Mouse (Mus musculus): ENCODE measurements around the gene Os9.
"Not testable (repeated sequence)": the region's sequence is repeated elsewhere in the genome, so short reads cannot be mapped to it uniquely, and the experiment has no call there.

The Os9 gene

DNA sequence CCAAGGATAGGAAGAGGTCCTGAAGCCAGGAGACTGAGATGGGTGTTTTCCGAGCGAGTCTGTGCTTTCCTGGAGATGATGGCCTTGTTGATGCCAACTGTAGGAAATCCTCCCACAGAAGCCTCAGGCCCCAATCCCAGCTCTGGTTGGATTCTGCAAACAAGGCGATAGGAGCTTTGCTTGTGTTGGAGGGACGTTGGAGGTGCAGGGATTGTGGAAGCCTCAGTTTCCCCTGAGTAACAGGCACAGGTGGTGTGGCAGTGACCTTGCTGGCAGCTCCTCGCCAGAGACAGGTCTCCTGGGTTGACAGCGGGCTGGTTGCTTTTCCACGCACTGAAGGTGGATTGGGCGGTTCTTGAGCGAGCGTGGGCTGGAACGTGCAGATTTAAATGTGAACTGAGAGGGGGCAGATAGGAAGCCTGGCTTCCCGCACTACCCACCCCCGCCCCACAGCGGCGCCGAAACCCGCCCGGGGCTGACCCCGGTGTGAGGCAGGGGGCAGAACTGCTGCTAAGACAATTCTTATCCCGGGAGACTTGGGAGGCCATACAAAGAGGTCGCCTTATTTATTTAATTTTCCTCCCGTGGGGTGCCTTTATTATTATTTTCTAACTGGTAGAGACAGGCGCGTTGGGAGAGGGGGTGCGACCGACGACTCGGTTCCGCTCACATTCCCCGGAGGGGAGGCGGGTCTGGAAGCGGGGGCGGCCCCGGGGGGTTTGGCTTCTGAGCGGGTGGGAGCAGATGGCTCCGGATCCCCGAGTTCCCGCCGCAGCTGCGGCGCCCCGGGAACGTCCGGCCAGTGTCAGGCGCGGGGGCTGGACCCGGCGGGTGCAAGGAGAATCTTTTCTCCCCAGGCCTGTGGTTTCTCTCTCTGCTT is 39.8 kb downstream of the Os9 start:
- no peak for DNase-seq (ENCODE audit: low read depth, low spot score)

DNA sequence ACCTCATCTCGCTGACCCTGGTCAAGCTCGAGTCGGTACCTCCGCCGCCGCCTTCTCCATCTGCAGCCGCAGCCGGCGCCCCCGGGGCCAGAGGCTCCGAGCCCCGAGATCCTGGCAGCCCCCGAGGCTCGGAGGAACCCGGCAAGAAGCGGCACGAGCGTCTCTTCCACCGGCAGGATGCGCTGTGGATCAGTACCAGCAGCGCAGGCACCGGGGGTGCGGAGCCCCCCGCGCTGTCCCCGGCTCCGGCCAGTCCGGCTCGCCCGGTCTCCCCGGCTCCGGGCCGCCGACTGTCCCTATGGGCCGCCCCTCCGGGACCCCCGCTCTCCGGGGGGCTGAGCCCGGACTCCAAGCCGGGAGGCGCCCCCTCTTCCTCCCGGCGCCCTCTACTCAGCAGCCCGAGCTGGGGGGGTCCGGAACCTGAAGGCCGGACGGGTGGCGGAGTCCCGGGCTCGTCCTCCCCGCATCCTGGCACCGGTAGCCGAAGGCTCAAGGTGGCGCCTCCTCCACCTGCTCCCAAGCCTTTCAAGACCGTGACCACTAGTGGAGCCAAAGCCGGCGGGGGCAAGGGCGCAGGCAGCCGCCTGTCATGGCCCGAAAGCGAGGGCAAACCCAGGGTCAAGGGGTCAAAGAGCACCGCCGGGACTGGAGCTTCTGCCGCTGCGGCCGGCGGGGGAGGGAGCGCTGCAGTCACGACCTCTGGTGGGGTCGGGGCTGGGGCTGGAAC is 41.1 kb downstream of the Os9 start:
- no peak for DNase-seq (ENCODE audit: low read depth, low spot score)

DNA sequence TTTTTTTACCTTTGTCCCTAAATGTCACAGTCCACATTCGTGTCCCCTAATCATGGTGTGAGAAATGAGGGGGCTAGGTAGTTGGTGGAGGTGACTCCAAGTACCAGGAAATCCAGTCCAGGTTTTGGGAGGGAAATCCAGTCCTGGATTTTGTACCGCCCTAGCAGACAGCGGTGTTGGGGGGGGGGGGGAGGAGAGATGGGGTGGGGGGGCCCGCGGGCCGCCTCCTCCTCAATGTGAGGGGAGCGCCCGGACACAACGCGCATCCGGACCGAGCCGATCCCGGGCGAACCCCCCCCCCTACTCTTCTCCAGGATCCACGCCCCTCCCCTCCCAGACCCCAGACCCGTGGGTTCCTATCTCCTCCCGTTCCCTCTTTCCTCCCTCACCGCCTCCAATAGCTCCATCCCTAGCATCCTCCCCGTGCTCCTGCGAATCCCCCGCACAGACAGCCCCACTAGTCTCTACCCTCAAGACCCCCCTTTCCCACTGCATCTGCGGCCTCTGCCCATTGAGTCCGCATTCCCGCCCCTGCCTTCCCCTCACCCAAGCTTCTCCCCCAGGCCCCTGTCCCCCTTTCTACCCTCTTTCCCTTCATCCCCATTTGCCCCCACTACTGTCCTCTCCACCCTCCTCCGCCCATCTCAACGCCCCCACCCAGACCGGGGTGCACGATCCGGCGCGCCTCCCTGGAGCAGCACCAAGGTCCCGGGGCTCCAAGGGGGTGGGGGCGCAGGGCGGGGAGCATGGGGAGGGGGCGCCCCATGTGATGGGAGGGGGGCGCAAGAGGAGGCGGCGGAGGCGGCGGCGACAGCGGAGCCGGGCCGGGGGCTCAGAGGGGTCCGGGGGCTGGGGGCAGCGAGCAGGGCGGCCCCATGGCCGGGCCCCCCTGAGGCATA is 42.0 kb downstream of the Os9 start:
- no peak for DNase-seq (ENCODE audit: low read depth, low spot score)

GRCm38 (mm10) chr10:127078001-127078676 is 42.8 kb downstream of the Os9 start:
- DNase-seq (ENCODE audit: low read depth, low spot score) = no peak

DNA sequence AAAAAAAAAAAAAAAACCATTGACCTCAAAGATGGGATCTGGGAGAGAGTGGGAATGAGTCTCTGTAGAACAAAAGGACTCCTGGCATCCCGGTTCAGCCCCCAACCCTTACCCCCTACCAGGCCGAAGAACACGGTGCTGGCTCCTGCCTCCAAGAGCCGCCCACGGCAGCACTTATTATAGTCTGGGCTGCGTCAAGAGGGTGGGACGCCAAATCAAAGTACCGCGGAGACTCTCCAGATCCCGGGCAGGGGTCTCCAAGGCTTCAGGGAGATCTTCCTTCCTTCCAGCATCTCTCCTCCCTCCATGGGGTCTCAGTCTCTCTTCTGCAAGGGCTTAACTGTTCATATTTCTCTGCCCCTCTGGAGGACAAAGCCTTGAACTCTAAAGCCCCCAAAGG is 43.4 kb downstream of the Os9 start:
- no peak for DNase-seq (ENCODE audit: low read depth, low spot score)

DNA sequence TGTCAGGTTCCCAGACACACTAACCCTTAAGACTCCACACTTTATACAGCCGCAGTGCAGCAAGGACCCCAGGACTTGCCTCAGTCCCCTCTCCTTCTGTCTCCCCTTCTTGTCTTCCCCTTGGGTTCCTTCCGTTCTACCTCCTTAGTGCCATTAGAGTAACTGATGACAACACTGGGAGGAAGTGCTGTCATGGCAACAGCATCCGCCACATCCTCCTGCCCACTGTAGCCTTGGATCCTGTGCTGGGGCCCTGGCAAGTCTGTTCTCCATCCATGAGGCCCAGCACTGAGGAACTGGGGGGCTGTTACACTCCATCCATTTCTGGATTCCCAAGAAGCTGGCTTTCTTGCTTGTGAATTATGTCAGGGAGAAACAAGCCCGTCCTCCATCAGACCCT is 44.8 kb downstream of the Os9 start:
- no peak for DNase-seq (ENCODE audit: low read depth, low spot score)

GRCm38 (mm10) chr10:127075651-127076050 is 45.3 kb downstream of the Os9 start:
- no peak for DNase-seq (ENCODE audit: low read depth, low spot score)

DNA sequence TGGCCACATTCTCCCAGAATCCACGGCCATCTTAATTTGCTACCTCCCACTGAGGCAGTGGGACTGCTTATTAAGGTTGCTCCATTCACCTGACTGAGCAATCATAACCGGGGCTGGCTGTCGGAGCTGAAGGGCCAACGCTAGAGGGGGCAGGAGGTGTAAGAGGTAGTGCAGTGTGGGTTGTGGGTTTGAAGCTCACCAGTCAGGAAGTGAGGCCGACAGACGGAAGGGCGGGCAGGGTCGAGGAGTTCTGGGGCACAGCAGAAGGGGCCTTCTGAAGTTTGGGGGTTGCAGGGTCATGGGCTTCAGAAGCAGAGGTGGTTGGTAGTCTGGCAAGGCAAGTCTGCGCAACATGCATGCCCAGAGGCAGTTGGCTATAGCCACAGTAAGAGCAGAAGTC is 45.9 kb downstream of the Os9 start, which contains the start of gene Agap2:
Agap2 (plus strand) TSS at position 205 of the 400 bp plus-strand sequence.
- DNase-seq (ENCODE audit: low read depth, low spot score) = no peak

DNA sequence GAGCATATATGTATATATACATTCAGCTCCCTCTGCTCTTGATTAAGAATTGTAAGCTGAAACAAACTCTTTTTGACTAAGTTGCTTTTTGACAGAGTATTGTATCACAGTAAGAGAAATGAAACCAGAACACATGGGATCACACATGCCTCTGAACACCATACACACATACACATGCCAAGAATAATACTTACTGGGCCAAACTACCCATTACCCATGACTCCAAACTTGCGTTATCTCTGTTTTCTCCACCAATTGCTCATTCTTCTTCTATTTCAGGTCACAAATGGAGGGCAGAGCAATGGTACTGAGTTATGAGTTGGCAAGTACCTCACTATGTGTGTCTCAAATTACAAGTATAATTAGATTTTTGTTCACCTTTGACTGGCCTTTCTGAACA is 47.0 kb downstream of the Os9 start:
- no peak for DNase-seq (ENCODE audit: low read depth, low spot score)

DNA sequence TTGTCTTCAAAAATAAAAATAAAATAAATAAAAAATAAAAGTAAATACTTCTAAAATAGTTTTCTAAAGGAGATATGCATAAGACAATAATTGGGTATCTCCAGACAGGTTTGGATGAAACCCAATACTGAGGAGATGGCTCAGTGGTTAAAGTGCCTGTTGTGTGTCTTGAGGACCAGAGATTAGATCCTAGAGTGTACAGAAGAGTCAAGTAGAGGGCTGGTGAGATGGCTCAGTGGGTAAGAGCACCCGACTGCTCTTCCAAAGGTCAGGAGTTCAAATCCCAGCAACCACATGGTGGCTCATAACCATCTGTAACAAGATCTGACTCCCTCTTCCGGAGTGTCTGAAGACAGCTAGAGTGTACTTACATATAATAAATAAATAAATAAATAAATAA is 48.0 kb downstream of the Os9 start:
- not testable (repeated sequence) for DNase-seq (ENCODE audit: low read depth, low spot score)

DNA sequence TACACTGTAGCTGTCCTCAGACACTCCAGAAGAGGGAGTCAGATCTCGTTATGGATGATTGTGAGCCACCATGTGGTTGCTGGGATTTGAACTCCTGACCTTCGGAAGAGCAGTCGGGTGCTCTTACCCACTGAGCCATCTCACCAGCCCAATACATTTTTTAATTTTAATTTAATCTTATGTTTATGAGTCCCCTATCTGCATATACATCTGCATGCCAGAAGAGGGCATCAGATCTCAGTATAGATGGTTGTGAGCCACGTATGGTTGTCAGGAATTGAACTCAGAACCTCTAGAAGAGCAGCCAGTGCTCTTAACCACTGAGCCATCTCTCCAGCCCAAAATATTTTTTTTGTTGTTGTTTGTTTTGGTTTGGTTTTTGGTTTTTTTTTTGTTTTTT is 48.7 kb downstream of the Os9 start:
- DNase-seq (ENCODE audit: low read depth, low spot score) = not testable (repeated sequence)

- DNase-seq (ENCODE audit: low read depth, low spot score) = no peak
These were observed 49.7 kb downstream of the Os9 start for GRCm38 (mm10) chr10:127071203-127071602.

- peak; percentile 84 for DNase-seq (ENCODE audit: low read depth, low spot score)
These were observed 50.5 kb downstream of the Os9 start, which contains the start of gene Tspan31 for GRCm38 (mm10) chr10:127070190-127071121. Gene Tspan31, minus strand, starts transcription at chr10:127070264.

- no peak for DNase-seq (ENCODE audit: low read depth, low spot score)
These were observed 51.4 kb downstream of the Os9 start for GRCm38 (mm10) chr10:127069281-127070189.

DNA sequence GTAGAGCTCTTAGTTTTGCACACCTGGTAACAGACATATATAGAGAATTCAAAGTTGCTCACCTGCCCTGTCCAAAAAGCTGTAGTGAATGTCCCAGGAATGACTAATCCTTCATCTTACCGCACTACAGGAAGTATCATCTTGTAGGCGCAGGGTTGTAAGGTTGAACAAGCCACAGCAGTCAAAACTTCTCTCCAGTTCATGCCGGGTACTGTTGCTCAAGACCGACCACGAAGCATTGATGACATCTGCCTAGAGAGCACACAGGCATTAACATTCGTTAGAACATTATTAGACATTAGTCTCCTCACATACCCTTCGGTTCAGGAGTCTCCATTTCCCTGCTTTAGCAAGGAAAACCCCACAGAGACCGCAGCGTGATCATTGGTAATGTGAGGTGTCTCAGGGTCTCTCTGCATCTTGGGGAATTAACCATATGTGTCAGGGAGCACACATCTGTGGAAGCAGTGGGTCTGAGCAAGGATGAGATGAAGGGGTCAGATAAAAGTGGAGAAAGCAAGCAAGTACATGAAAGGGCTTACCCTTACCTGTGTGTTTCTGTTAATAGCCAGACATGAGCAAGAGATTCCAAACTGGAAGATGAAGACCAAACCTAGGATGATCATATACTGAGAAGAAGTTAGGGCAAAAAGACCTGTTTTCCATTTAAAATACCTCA is 52.4 kb downstream of the Os9 start:
- DNase-seq (ENCODE audit: low read depth, low spot score) = no peak

- no peak for DNase-seq (ENCODE audit: low read depth, low spot score)
These were observed 54.4 kb downstream of the Os9 start for GRCm38 (mm10) chr10:127066519-127067018.

GRCm38 (mm10) chr10:127065981-127066380 is 55.0 kb downstream of the Os9 start:
- DNase-seq (ENCODE audit: low read depth, low spot score) = no peak

All from retina, adult 2 months (tissue).